In the genomic region with DNA sequence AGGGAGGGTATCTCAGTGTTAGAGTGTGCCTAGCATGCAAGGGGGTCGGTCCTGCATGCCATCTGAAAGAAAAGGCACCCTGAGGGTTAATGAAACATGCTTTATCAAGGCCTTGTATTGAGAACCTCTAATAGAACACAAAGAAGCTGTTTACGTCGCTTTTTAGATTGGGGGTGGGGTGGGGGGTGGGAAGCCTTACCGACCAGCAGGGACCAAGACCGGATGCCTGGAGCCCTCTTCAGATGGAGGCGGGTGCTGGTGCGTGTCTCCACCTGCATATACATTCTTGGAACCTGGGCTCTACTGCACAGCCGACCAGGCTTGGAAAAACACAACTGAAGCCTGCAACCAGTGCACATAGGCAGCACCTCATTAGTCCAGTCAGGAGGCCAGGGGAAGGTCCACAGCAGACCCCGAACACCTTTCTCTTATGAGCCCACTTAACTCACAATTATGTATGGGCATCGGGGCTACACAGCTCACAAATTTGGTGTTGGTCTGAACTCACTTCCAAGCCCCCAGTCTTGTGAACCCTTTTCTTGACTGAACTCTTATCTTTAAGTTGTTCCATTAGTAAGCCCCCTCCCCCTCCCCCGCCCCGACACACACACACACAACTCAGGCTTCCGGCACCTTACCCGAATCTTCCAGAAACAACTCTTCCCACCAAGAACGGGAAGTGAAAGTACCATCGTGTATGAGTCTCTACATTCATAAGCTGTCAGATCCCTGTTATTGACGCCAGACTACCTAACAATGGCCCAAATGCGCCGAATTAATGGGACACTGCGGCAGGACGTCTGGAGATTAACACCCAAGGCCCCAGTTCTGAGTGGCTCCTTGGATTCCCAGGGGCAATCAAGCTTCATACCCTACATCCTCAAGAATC, we compare ENCODE assay signal across 8 mouse cellular contexts. TPM values are rescaled to one million over a fixed set of nuclear protein-coding genes. Genes with fewer than 3 reads are reported as not detected.
DNase-seq lines count a peak whose midpoint lies in the region; ATAC-seq and TF ChIP-seq lines count a peak whose summit lies in the region.

No protein-coding gene starts in this region.

- no peak for TF ChIP-seq CTCF in left cerebral cortex, adult 2 months (IDR thresholded peaks at IDR 0.05)
- TF ChIP-seq CTCF in intestine, postnatal 0 days (IDR thresholded peaks at IDR 0.05; ENCODE audit: low read depth): no peak

- peaks cover 17% of the 10 kb centered on the region for H3K4me1 ChIP-seq in embryonic facial prominence, embryonic 14.5 days (ENCODE audit: control insufficient read depth, insufficient read depth, low read length)
- H3K4me1 ChIP-seq in intestine, postnatal 0 days (replicated peaks; ENCODE audit: control insufficient read depth, insufficient read depth, low read length): peaks cover 7% of the 10 kb centered on the region; the same call in 1 of the 2 replicates
- peaks cover 20% of the 10 kb centered on the region for H3K4me1 ChIP-seq in midbrain, embryonic 14.5 days (ENCODE audit: control insufficient read depth, insufficient read depth, low read length)

- no peak for DNase-seq in left cerebral cortex, adult 2 months (ENCODE audit: extremely low spot score in 1 of 2, low spot score in 2 of 2)
- DNase-seq in left cerebral cortex, postnatal 14 days (ENCODE audit: low spot score in 2 of 2): no peak
- DNase-seq in embryonic facial prominence, embryonic 14.5 days (ENCODE audit: low spot score): peak; percentile 32
- no peak for DNase-seq in midbrain, embryonic 14.5 days
- DNase-seq in adrenal gland, postnatal 10 days: no peak
- DNase-seq in cerebellum, adult 11-12 months: no peak
- no peak for DNase-seq in ovary, postnatal 14 days (ENCODE audit: low spot score)

- WGBS in embryonic facial prominence, embryonic 14.5 days: 23% methylated on average over 21 of the region's 21 CpGs
- 16% methylated on average over 21 of the region's 21 CpGs for WGBS in intestine, postnatal 0 days
- 31% methylated on average over 21 of the region's 21 CpGs for WGBS in midbrain, embryonic 14.5 days

- intact Hi-C loops in left cerebral cortex, adult 2 months (cut with DNase I): no loop called here
- intact Hi-C loops in left cerebral cortex, postnatal 14 days (cut with DNase I): no loop called here

- no peak; the same call in 1 of the 2 replicates for ATAC-seq in embryonic facial prominence, embryonic 14.5 days (ENCODE audit: low read depth)
- peak; percentile 4; the same call in 1 of the 2 replicates for ATAC-seq in intestine, postnatal 0 days
- peak; percentile 33; the same call in 1 of the 2 replicates for ATAC-seq in midbrain, embryonic 14.5 days (ENCODE audit: low FRiP score, low TSS enrichment)

- H3K9me3 ChIP-seq in embryonic facial prominence, embryonic 14.5 days (ENCODE audit: control insufficient read depth, low read length): no peaks in the 10 kb centered on the region
- no peaks in the 10 kb centered on the region for H3K9me3 ChIP-seq in intestine, postnatal 0 days (ENCODE audit: control insufficient read depth)
- no peaks in the 10 kb centered on the region for H3K9me3 ChIP-seq in midbrain, embryonic 14.5 days (ENCODE audit: control insufficient read depth, low read length)

- H3K4me2 ChIP-seq in embryonic facial prominence, embryonic 14.5 days (ENCODE audit: low read depth, low read length): peak overlapping the region; percentile 85
- peak overlapping the region; percentile 88 for H3K4me2 ChIP-seq in intestine, postnatal 0 days (replicated peaks; ENCODE audit: low read depth)
- peak overlapping the region; percentile 65 for H3K4me2 ChIP-seq in midbrain, embryonic 14.5 days (ENCODE audit: low read length)

- no peaks in the 10 kb centered on the region for H3K27me3 ChIP-seq in embryonic facial prominence, embryonic 14.5 days (replicated peaks; ENCODE audit: control insufficient read depth, insufficient read depth, low read length)
- no peaks in the 10 kb centered on the region for H3K27me3 ChIP-seq in intestine, postnatal 0 days (replicated peaks; ENCODE audit: control insufficient read depth, insufficient read depth, low read length)
- H3K27me3 ChIP-seq in midbrain, embryonic 14.5 days (ENCODE audit: control insufficient read depth, insufficient read depth, low read length): no peaks in the 10 kb centered on the region

- H3K4me3 ChIP-seq in left cerebral cortex, adult 2 months: peak overlapping the region; percentile 94
- H3K4me3 ChIP-seq in embryonic facial prominence, embryonic 14.5 days (ENCODE audit: low read depth, low read length): peak overlapping the region; percentile 78
- peak overlapping the region; percentile 56 for H3K4me3 ChIP-seq in intestine, postnatal 0 days (ENCODE audit: low read depth, low read length)
- H3K4me3 ChIP-seq in midbrain, embryonic 14.5 days (replicated peaks; ENCODE audit: low read depth, low read length): peak overlapping the region; percentile 62

- H3K36me3 ChIP-seq in embryonic facial prominence, embryonic 14.5 days (ENCODE audit: control insufficient read depth, insufficient read depth, low read length): peaks cover 41% of the 10 kb centered on the region
- peaks cover 31% of the 10 kb centered on the region for H3K36me3 ChIP-seq in intestine, postnatal 0 days (ENCODE audit: control insufficient read depth, insufficient read depth)
- H3K36me3 ChIP-seq in midbrain, embryonic 14.5 days (ENCODE audit: control insufficient read depth, insufficient read depth, low read length): peaks cover 35% of the 10 kb centered on the region

- peak overlapping the region; percentile 86 for H3K27ac ChIP-seq in left cerebral cortex, adult 2 months
- H3K27ac ChIP-seq in embryonic facial prominence, embryonic 14.5 days (replicated peaks; ENCODE audit: low read depth, low read length): peak overlapping the region; percentile 84
- H3K27ac ChIP-seq in intestine, postnatal 0 days (ENCODE audit: low read depth, low read length): peak overlapping the region; percentile 54
- peak overlapping the region; percentile 26; the same call in 1 of the 2 replicates for H3K27ac ChIP-seq in midbrain, embryonic 14.5 days (replicated peaks; ENCODE audit: low read depth, low read length)

- H3K9ac ChIP-seq in embryonic facial prominence, embryonic 14.5 days (ENCODE audit: low read depth, low read length): peak overlapping the region; percentile 84
- H3K9ac ChIP-seq in intestine, postnatal 0 days (ENCODE audit: low read depth, low read length): peak overlapping the region; percentile 53
- peak overlapping the region; percentile 55 for H3K9ac ChIP-seq in midbrain, embryonic 14.5 days (replicated peaks; ENCODE audit: low read length)

RNA-seq across cellular contexts. Expression of gene Cybc1, which starts 0.7 kb away (rescaled TPM):
- total RNA-seq in left cerebral cortex, adult 2 months (2021): 10 to 100 TPM; 22.0 to 23.3 TPM
- total RNA-seq in left cerebral cortex, postnatal 14 days (2021): 10 to 100 TPM; 21.1 to 23.8 TPM
- 40.0 and 42.3 TPM in 2 replicates for polyA plus RNA-seq in embryonic facial prominence, embryonic 14.5 days (2014; fragmentation: Nextera tagmentation; extraction: Ambion mirVana)
- 21.0 and 23.2 TPM in 2 replicates for polyA plus RNA-seq in intestine, postnatal 0 days (2015; fragmentation: Nextera tagmentation; extraction: Ambion mirVana)
- polyA plus RNA-seq in midbrain, embryonic 14.5 days (2014; fragmentation: Nextera tagmentation; extraction: Ambion mirVana): 37.3 and 46.1 TPM in 2 replicates
- total RNA-seq in adrenal gland, postnatal 10 days (2021): 10 to 100 TPM; 17.3 to 18.7 TPM

RNA-seq across cellular contexts. Expression of gene Narf, which starts 8.7 kb away (rescaled TPM):
- total RNA-seq in left cerebral cortex, adult 2 months (2021): 10 to 100 TPM; 39.2 to 48.9 TPM
- total RNA-seq in left cerebral cortex, postnatal 14 days (2021): 10 to 100 TPM; 67.4 to 70.7 TPM
- polyA plus RNA-seq in embryonic facial prominence, embryonic 14.5 days (2014; fragmentation: Nextera tagmentation; extraction: Ambion mirVana): 42.1 and 43.8 TPM in 2 replicates
- polyA plus RNA-seq in intestine, postnatal 0 days (2015; fragmentation: Nextera tagmentation; extraction: Ambion mirVana): 13.5 and 13.9 TPM in 2 replicates
- polyA plus RNA-seq in midbrain, embryonic 14.5 days (2014; fragmentation: Nextera tagmentation; extraction: Ambion mirVana): 65.7 and 103 TPM in 2 replicates
- 10 to 100 TPM; 29.3 to 43.0 TPM for total RNA-seq in adrenal gland, postnatal 10 days (2021)

RNA-seq across cellular contexts. Expression of gene Ogfod3, which starts 23.9 kb away (rescaled TPM):
- total RNA-seq in left cerebral cortex, adult 2 months (2021): 1 to 10 TPM; 7.2 TPM
- 1 to 10 TPM; 7.1 to 7.4 TPM for total RNA-seq in left cerebral cortex, postnatal 14 days (2021)
- polyA plus RNA-seq in embryonic facial prominence, embryonic 14.5 days (2014; fragmentation: Nextera tagmentation; extraction: Ambion mirVana): 23.4 and 25.4 TPM in 2 replicates
- 33.7 and 34.8 TPM in 2 replicates for polyA plus RNA-seq in intestine, postnatal 0 days (2015; fragmentation: Nextera tagmentation; extraction: Ambion mirVana)
- polyA plus RNA-seq in midbrain, embryonic 14.5 days (2014; fragmentation: Nextera tagmentation; extraction: Ambion mirVana): 24.7 and 27.1 TPM in 2 replicates
- total RNA-seq in adrenal gland, postnatal 10 days (2021): 10 to 100 TPM; 24.5 to 24.9 TPM

RNA-seq across cellular contexts. Expression of gene Hexdc, which starts 24.1 kb away (rescaled TPM):
- total RNA-seq in left cerebral cortex, adult 2 months (2021): 10 to 100 TPM; 21.2 to 26.8 TPM
- 10 to 100 TPM; 30.6 to 32.4 TPM for total RNA-seq in left cerebral cortex, postnatal 14 days (2021)
- 7.3 and 9.0 TPM in 2 replicates for polyA plus RNA-seq in embryonic facial prominence, embryonic 14.5 days (2014; fragmentation: Nextera tagmentation; extraction: Ambion mirVana)
- 7.3 and 8.4 TPM in 2 replicates for polyA plus RNA-seq in intestine, postnatal 0 days (2015; fragmentation: Nextera tagmentation; extraction: Ambion mirVana)
- polyA plus RNA-seq in midbrain, embryonic 14.5 days (2014; fragmentation: Nextera tagmentation; extraction: Ambion mirVana): 24.5 and 31.5 TPM in 2 replicates
- 10 to 100 TPM; 12.6 to 16.4 TPM for total RNA-seq in adrenal gland, postnatal 10 days (2021)

RNA-seq across cellular contexts. Expression of gene Foxk2, which starts 31.4 kb away (rescaled TPM):
- total RNA-seq in left cerebral cortex, adult 2 months (2021): 10 to 100 TPM; 84.0 to 86.5 TPM
- total RNA-seq in left cerebral cortex, postnatal 14 days (2021): 100 to 1,000 TPM; 115 TPM
- polyA plus RNA-seq in embryonic facial prominence, embryonic 14.5 days (2014; fragmentation: Nextera tagmentation; extraction: Ambion mirVana): 9.9 and 10.2 TPM in 2 replicates
- polyA plus RNA-seq in intestine, postnatal 0 days (2015; fragmentation: Nextera tagmentation; extraction: Ambion mirVana): 3.7 TPM in 2 replicates
- 16.6 and 20.3 TPM in 2 replicates for polyA plus RNA-seq in midbrain, embryonic 14.5 days (2014; fragmentation: Nextera tagmentation; extraction: Ambion mirVana)
- 10 to 100 TPM; 32.7 to 33.3 TPM for total RNA-seq in adrenal gland, postnatal 10 days (2021)

Comparison
In these comparisons a context has a peak if more than half of its experiments do, and no peak if none do; other contexts are left out.
1. H3K27ac ChIP-seq: peak in every context shown above with its lines; median percentile 86 in left cerebral cortex, adult 2 months; 84 in embryonic facial prominence, embryonic 14.5 days; 54 in intestine, postnatal 0 days; 26 in midbrain, embryonic 14.5 days.